Mouse (Mus musculus) small intestine, adult 2 months (tissue): Measurements from ENCODE around the gene Cyp2c23.

Experiments used
- CTCF ChIP-seq: fragments of 200-500 bp; IDR thresholded peaks from 2 replicates; pipeline ENCODE4 v1.5.1; 2012; ENCODE audit warnings: low read depth, mild to moderate bottlenecking, control low read depth, inconsistent platforms, low read length, moderate library complexity, mixed read lengths; ENCODE audit not compliant: insufficient replicate concordance, insufficient read length; ENCODE audit errors: extremely low read depth
- POLR2A ChIP-seq: fragments of 200-500 bp; IDR thresholded peaks from 2 replicates; pipeline ENCODE4 v1.6.1; 2012; ENCODE audit warnings: low read depth, mild to moderate bottlenecking, control low read depth, inconsistent platforms, low read length, moderate library complexity

- TF ChIP-seq CTCF = no peak
- no peak for TF ChIP-seq POLR2A
These were observed 38.6 kb downstream of the Cyp2c23 start for GRCm38 (mm10) chr19:43990362-43990761.
